Mouse (Mus musculus): Measurements from ENCODE around the gene Gm11627.
"Not testable (repeated sequence)": the region's sequence is repeated elsewhere in the genome, so short reads cannot be mapped to it uniquely, and the experiment has no call there.

Gm11627 gene

DNA sequence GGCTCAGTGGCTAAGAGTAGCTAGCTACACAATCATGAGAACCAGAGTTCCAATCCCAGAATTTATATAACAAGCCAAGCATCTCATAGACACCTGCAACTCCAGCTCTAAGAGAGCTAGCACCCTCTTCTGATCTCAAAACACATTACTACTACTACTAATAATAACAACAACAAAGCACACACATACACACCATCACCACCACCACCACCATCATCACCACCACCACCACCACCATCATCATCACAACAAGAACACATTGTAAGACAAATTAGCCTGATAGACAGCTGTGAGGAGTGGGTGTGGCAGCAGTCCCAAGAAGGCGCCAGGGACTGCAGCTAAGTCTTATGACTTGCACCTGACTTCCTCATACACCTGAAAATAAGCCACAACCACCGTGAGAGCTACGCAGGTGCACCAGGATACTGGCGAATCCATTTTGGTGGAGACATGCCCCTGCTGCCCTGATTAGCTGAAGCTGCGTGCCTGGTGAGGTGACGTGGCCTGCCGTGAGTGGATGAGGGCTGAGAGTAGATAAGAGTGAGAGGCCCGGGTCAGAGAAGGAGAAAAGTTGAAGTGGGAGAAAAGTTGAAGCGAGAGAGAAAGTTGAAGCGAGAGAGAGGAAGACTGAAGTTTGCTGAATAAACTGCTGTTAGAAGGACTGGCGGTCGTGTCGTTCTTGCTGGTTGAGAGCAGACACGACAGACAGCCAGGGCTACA is 14.1 kb downstream of the Gm11627 start:
- not testable (repeated sequence) for DNase-seq (ENCODE audit: inconsistent ontology term)

DNA sequence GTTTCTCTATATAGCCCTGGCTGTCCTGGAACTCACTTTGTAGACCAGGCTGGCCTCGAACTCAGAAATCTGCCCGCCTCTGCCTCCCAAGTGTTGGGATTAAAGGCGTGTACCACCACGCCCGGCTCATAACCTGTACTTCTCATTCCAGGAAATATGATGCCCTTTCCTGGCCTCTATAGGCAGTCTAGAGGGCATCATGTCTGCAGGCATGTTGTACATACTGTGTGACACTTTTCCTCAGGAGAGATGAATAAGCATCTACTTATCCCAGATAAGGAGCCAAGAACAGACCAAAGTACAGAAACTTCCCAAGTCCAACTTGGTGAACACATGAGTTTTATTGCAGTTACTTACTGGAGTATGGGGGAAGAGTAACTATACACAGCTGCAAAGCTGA is 20.6 kb downstream of the Gm11627 start:
- no peak for DNase-seq (ENCODE audit: inconsistent ontology term)

DNA sequence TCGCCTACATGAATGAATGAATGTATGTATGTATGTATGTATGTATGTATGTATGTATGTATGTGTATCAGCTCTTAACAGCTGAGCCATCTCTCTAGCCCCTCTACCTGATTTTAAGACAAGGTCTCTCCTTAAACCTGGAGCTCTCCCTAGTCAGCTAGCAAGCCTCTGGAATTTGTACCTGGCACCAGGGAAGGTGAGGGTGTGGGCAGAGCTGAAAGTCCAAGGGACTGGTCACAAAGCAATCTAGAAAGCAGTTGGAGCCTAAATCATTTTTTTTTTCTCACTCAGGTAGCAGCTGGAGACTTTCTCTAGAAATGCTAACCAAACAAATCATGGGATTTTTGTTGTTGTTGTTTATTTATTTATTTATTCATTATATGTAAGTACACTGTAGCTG is 21.9 kb downstream of the Gm11627 start:
- no peak for DNase-seq (ENCODE audit: inconsistent ontology term)

DNA sequence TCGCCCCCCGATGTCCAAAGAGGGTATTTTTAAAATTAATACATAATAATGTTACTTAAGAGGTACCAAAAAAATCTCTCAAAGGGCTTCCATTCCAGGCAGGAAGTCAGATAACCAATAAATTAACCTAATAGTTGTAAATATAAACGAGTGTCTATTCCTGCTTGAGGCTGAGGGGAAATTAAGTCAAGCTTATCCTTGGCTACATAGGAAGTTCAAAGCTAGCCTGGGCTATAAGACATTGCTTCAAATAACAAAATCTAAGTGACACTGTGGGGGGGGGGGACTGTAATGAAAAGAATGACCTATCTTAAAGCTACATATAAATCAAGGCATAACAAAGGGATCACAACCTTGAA is 22.6 kb downstream of the Gm11627 start:
- no peak for DNase-seq (ENCODE audit: inconsistent ontology term)

DNA sequence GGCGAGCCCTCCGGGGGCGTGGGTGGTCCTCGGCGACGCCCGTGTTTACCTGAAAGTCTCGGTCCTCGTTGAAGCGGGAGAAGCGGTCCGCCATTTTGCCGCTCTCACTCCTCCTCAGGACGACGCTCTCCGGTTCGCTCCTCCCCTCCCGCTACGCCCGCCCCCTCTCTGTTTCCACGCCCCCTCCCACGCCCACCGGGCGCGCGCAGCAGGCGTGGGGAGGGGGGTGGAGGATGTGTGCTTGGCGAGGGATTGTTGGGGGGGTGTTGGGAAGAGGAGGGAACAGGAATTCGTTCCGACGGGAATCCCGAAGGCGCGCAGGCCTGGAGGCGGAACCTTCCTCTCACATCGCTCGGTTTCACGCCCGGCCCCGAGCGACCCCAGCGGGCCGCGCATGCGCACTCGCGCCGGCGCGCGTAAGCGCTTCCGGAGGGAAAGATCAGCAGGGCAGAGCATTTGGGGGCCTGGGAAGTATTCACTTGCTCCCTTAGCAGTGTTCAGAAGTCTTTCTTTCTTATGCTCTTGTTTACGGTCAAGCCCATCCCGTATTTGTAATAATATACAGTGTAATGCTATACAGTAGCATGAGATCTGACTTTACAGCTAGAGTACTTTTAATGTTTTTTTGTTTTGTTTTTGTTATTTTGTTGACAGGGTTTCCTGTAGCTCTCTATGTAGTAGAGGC is 23.1 kb downstream of the Gm11627 start, which contains the start of gene Gpatch8:
TSS of gene Gpatch8 (minus strand) at position 362 of the 685 bp plus-strand sequence.
- DNase-seq (ENCODE audit: inconsistent ontology term) = peak; percentile 100

DNA sequence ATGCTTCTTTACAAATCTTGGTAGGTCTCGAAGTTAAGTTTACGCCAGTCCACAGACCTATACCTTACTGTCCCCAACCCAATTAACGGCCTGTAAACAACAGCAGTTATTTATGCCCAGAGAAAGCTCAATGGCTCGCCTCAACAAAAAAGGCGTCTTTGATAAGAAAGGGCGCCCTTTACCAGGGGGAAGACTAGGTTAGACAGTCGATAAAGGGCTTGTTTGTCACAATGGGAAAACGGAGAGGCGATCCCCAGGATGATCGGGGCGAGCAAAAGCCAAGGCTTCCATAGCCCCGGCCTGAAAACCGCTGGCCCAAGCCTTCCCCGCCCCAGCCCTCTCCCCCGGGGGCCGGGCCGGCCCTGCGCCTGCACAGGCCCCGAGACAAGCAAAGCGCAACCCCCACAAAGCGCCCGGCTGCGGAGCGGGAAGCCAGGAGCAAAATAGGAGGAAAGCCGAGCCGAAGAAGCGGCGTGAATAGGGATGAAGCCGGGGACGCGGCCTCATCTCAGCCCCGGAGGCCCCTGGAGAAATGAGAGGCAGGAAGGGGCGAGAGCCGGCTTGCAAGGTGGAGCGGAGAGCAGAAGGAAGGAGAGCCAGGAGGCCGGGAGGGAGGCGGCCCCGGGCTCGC is 23.7 kb downstream of the Gm11627 start:
- no peak for DNase-seq (ENCODE audit: inconsistent ontology term)

DNA sequence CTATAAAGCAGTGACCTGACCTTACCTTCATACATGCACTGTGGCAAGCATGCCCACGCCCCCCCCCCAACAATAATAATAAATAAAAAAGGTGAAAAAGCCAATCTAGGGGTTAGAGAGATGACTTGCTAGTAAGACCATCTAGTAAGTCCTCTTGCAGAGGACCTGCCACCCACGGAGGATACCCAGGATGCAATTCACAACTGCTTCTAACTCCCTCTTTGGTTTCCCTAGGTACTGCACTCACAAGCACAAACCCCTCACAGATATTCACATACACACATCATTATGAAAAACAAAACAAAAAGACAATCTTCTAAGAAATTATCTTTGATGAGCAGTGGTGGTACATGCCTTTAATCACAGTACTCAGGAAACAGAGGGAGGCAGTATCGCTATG is 27.2 kb downstream of the Gm11627 start:
- no peak for DNase-seq (ENCODE audit: inconsistent ontology term)

DNA sequence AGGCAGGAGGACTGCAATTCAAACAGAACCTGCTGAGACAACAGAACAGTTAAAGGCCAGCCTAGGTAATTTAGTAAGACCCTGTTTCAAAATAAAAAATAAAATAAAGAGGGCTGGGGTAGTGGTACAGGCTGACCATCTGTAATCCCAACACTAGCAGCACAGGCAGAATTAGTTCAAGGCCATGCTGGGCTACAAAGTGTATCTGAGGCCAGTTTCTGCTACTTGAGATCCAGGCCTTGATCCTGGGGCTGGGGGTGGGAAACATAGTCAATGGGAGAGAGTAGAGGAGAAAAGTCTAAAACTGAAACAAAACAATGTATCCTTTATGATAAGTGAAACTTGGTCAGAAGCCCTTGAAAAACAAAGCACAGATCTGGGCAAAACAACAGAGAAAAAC is 28.1 kb downstream of the Gm11627 start:
- no peak for DNase-seq (ENCODE audit: inconsistent ontology term)

DNA sequence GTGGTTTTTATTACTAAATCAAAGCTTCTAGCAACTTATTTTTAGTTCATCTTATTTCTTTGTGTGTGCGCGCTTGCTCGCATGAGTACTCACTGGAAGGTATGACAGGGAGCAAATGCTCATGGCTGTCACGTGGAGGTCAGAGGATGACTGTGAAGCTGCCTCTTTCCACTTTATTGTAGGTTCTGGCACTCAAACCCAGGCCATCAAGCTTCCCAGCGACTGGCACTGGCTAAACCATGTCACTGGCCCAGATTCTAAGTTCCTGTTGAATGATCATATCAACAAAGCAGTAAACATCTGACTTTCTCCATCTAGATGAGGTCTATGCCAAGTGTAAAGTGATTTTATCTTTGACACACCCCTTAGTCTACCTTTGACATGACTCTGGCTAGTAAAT is 37.8 kb downstream of the Gm11627 start:
- DNase-seq (ENCODE audit: inconsistent ontology term) = no peak

DNA sequence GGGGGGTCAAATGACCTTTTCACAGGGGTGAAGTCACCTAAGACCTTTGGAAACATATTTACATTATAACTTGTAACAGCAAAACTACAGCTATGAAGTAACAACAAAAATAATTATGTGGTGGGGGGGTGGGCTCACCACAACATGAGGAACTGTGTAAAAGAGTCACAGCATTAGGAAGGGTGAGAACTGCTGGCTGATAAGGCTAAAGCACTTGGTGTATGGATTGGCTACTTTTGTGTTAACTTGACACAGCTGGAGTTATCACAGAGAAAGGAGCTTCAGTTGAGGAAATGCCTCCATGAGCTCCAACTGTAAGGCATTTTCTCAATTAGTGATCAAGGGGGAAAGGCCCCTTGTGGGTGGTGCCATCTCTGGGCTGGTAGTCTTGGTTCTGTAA is 39.0 kb downstream of the Gm11627 start:
- not testable (repeated sequence) for DNase-seq (ENCODE audit: inconsistent ontology term)

DNA sequence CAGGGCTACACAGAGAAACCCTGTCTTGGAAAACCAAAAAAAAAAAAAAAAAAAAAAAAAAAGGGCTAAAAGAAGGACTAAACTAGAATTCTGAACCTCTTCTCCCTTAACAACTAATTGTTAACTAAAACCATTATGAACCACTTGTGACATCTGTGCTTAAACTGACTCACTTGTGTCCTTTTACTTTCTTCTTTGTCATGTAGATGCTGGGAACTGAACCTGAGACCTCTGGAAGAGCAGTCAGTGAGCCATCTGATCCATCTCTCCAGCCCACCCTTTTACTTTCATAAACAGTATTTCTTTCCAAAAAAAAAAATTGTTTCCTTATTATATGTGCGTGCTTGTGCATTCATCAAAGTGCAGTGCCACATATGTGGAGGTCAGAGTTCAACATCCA is 39.6 kb downstream of the Gm11627 start:
- DNase-seq (ENCODE audit: inconsistent ontology term) = no peak

DNA sequence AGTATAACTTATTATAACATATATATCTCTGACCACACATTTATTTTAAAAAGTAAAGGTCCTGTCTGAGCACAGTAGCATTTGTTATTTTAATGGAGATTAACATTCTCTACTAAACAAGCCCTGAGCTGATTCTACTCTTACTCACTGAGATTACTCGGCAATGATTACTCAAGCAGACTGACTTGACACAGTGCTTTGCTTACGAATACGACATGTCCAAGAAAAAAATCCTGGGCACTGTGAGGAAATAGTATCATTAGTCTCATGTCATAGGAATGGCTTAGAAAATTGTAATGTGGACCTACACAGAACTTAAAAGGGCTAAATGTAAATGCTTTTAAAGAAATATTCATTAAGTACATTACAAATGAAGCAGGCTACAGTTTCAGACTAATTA is 43.1 kb downstream of the Gm11627 start:
- DNase-seq (ENCODE audit: inconsistent ontology term) = peak; percentile 73

DNA sequence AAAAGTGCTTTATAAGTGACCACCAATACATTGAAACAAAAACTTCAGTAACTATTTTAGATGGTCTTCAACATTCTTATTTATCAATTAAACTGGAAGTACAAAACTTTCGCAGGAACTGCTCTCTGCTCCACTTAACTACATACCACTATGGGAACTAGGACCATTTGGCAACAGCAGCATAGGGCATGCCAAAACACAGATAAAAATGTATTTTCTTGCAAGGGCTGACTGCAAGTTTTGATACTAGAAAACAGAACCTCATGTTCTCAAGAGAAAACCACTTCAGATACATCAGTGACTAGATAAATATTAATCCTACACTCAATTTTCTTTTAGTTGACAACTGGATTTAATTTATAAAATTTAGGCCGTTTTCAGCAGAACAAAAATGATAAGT is 45.2 kb downstream of the Gm11627 start:
- no peak for DNase-seq (ENCODE audit: inconsistent ontology term)

DNA sequence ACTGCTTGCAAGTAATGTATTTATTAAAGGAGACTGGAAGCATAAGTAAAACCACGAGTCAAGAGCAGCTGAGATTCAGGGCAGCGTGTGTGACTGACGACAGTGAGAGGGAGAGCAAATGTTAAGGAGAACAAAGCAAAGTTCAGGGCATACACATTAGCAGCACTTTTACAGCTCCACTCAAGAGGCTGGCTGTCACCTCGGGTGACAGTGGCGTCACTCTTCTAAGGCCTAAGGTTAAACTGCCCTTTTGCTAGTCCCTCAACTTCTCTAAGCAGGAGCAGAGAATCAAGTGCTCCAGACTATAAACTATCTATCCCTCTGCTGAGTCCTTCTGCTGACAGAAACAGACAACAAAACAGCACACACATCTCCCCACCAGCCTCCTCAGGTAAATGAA is 47.8 kb downstream of the Gm11627 start:
- no peak for DNase-seq (ENCODE audit: inconsistent ontology term)

All from Muller cell, postnatal 12 days (primary cell).